Mouse (Mus musculus) gastrocnemius, adult 2 months (tissue): ENCODE measurements at regions not wholly inside any gene's neighbourhood (a gene's known extent, or its start where the extent isn't known, plus 50 kb on each side); places are given as distances from the start of the nearest gene placed in this dataset.

Source experiments
- DNase-seq: peaks from one replicate; pipeline ENCODE4 v3.0.0; 2022
- H3K27ac ChIP-seq: fragments of 200-600 bp; 2 replicates; pipeline ENCODE4 v1.8.1; 2022; ENCODE audit warnings: mild to moderate bottlenecking
- H3K4me3 ChIP-seq: fragments of 200-600 bp; 2 replicates; pipeline ENCODE4 v1.8.1; 2022; ENCODE audit warnings: mild to moderate bottlenecking, moderate library complexity
- CTCF ChIP-seq: fragments of 200-600 bp; IDR thresholded peaks from 2 replicates; pipeline ENCODE4 v1.8.1; 2022; ENCODE audit warnings: antibody characterized with exemption, mild to moderate bottlenecking, moderate library complexity
- intact Hi-C: fragments of 180-260 bp; cut with DNase I; formaldehyde crosslinking; loops from one replicate; pipeline ENCODE4 v1.15.1; 2025

DNA sequence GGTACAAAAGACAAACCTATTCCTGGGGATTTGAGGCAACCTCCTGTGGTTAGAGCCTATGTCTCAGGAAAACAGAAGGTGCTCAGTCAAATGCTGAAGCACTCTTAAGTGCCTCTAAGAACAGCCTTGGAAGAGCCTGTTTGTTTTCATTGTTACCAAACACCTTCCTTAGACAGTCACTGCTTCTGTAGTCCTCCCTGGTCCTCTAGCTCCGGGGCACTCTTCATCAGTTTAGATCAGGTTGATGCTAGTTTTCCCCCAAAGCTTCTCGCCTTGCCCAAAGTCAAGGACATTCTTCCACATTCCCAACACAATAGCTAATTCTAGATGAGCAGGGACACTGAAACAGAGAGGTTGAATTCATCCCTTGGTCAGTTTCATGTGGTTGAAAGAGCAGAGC, 290.6 kb upstream of the Stt3b start:
- Histone ChIP-seq H3K4me3 (no peak overlapping the region), H3K27ac (no peak overlapping the region)
- intact Hi-C loops: no loop called here
- no peak for DNase-seq
- TF ChIP-seq CTCF: no peak

DNA sequence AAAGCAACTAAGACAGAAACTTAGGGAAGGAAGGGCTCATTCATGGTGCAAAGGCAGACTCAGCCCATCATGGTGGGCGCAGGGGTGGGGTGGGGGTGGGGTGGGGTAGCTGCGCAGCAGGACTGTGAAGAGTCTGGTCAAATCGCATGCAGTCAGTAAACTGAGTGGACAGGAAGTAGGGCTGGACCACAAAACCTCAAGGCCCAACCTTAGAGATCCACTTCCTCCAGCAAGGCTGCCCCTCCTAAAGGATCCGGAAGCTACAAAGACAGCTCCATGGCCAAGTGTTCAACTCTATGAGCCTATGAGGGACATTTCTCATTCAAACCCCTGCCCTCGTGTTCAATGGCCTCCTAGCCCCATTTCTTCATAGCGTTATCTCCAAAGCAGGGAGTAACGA, 292.6 kb upstream of the Stt3b start:
- no peak overlapping the region for H3K27ac ChIP-seq
- no peak for TF ChIP-seq CTCF
- no peak for DNase-seq
- intact Hi-C loops: no loop called here
- H3K4me3 ChIP-seq: no peak overlapping the region

DNA sequence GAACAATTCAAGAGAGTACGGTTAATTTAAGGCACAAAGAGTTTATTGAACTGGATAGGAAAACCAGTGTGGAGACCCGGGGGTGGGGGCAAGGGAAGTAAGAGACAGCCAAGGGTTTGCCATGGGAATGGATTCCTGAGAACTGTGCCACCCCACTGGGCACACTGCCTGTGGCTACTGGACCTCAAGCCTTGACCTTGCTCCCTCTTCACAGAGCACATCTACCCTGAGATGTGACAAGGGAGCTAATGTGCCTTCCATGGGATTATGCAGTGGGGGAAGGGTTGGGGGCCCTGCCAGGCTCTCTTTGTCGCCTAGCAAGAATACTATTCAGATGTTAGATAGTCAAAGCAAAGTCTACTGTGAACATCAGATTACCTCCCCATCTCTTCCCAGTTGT, 294.2 kb upstream of the Stt3b start:
- no peak overlapping the region for H3K4me3 ChIP-seq
- no peak for DNase-seq
- no peak for TF ChIP-seq CTCF
- no peak overlapping the region for H3K27ac ChIP-seq
- intact Hi-C loops: no loop called here

GRCm38 (mm10) chr9:115604968-115605682, 294.9 kb upstream of the Stt3b start:
- Histone ChIP-seq H3K4me3 (no peak overlapping the region), H3K27ac (no peak overlapping the region)
- intact Hi-C loops: no loop called here
- no peak for DNase-seq
- no peak for TF ChIP-seq CTCF

DNA sequence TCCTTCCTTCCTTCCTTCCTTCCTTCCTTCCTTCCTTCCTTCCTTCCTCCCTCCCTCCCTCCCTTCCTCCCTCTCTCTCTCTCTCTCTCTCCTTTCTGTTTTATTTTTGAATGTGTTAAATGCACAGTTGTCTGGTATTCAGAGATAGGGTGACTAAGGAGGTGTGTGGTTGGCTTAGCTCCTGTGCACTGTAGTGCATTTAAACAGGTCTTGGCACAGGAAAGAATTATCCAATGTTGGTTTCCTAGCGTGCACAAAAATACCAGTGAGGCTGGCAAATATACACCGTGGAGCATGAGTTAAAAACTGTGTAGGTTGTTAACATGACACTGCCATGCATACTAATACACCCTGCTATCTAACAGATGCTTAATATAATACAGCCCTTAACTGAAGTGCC, 297.7 kb upstream of the Stt3b start:
- intact Hi-C loops: no loop called here
- no peak for TF ChIP-seq CTCF
- Histone ChIP-seq H3K27ac (no peak overlapping the region), H3K4me3 (no peak overlapping the region)
- DNase-seq: no peak

- intact Hi-C loops: no loop called here
- H3K27ac ChIP-seq: no peak overlapping the region
- H3K4me3 ChIP-seq: no peak overlapping the region
- DNase-seq: no peak
- TF ChIP-seq CTCF: no peak
Observed at GRCm38 (mm10) chr9:115608377-115608776, 298.2 kb upstream of the Stt3b start.

GRCm38 (mm10) chr9:115609904-115610303, 299.4 kb upstream of the Gadl1 start:
- no peak overlapping the region for H3K27ac ChIP-seq
- intact Hi-C loops: no loop called here
- no peak for DNase-seq
- no peak for TF ChIP-seq CTCF
- H3K4me3 ChIP-seq: no peak overlapping the region

GRCm38 (mm10) chr9:115611713-115612112, 297.5 kb upstream of the Gadl1 start:
- TF ChIP-seq CTCF: no peak
- intact Hi-C loops: no loop called here
- DNase-seq: no peak
- no peak overlapping the region for H3K27ac ChIP-seq
- H3K4me3 ChIP-seq: no peak overlapping the region

DNA sequence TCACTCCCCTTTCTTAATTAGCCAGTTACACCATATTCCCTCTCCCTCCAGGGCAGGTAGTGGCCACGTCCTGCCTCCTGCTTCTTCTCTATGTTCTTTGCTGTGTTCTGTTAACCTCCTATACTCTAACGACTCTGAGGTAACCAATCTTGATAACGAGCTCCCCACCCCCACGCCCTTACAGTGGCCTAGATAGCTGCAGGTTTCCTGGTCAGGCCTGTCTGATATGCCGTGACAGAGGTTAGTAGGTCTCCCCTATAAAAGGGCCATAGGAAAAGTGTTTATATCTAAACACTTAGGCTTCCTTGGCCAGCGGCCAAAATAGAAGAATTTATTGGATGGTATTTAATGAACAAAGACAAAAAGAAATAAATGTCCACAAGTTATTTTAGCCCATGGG, 296.3 kb upstream of the Gadl1 start:
- intact Hi-C loops: no loop called here
- Histone ChIP-seq H3K4me3 (no peak overlapping the region), H3K27ac (no peak overlapping the region)
- TF ChIP-seq CTCF: no peak
- no peak for DNase-seq

DNA sequence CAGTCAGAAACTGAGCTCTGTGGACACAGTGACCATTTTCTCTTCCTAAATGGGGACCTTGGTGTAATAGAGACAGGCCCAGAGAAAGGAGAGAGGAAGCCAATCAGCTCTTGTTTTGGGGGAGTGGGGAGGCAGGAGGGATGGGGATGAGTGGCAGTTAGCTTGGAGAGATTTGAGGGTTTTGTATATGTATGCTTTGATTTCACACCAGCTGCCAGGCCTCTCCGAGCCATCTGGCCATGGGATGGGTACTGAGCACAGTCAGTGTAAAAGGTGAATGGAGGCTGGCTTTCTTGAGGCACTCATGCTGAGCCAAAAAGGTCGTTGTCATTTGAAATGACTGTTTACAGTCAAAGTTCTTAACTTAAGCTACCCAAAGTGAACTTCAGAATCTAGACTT, 295.2 kb upstream of the Gadl1 start:
- H3K27ac ChIP-seq: no peak overlapping the region
- intact Hi-C loops: no loop called here
- TF ChIP-seq CTCF: no peak

DNA sequence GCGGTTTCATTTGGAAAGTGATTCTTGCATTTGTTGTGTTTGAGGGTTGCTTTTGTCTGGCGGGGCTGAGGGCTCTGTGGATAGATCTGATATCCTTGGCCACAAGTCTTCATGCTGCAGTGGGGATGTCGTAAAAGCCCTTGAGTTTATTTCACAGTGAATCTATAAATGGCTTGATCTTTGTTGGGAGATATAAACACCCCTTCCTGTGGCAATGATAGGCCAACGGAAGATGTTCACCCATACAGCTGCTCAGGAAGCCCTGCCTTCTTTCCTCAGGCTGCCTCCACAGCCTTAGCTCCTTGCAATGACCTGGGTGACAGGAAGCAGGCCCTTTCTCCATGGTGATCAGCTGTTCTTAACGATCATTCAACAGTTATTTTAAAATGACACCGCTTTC, 291.3 kb upstream of the Gadl1 start:
- no peak for DNase-seq
- no peak overlapping the region for H3K4me3 ChIP-seq
- H3K27ac ChIP-seq: no peak overlapping the region
- no peak for TF ChIP-seq CTCF
- intact Hi-C loops: no loop called here

More for the DNA sequence above, 295.2 kb upstream of the Gadl1 start:
- DNase-seq: no peak
- no peak overlapping the region for H3K4me3 ChIP-seq

DNA sequence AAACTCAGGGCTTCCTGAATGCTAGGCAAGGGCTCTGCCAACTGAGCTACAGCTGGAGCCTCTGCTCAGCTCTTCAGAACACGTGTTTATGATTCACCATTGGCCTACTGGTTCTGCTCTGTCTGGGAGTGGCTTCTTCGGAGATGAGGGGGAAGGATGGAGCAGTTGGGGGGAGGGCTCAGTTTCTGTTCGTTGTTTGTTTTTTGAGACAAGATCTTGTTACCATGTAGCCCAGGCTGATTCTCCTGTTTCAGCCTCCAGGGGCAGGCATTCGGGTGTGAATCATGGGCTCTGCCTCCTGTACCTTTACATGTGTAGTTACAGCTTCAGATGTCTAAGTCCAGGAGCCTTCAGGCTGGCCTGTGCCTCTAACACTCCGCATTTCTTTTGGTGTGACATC, 285.3 kb upstream of the Gadl1 start:
- no peak overlapping the region for H3K27ac ChIP-seq
- no peak for TF ChIP-seq CTCF
- H3K4me3 ChIP-seq: no peak overlapping the region
- intact Hi-C loops: no loop called here
- DNase-seq: no peak

DNA sequence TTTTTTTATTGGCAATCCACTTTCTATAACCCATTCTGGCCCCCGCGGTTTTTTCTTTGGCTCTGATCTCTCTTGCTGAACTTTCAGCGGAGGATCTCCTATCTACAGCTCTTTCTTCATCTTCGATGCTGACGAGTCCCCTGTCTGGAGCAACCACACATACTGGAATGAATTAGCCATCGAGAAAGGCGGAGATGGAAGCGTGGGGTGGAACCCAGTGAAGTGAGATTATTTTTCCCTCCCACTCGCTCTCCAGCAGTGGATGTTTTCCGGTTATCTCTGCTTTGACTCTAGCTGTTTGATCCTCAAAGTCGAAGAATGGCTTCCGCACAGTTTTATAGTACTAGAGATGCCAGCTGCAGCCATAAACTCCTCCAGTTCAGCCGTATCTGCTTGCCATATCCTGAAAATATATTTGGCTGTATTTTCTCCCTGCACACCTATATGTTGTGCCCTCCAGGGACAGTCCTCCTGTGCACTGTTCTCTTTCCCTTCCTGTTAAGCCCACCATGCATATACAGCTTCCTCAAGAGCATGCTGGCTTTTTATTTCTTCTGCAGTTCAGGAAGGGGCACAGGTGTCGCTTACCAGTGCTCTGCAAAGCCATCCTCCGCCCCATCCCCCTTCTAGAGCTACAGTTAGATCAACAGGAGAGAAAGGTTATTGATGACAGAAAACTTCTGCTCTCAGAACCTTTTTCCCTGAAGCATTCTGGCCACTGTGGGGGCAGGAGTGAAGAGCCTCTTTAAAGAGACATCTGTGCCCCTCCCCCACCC, 284.3 kb upstream of the Gadl1 start:
- Histone ChIP-seq H3K27ac (no peak overlapping the region), H3K4me3 (no peak overlapping the region)
- TF ChIP-seq CTCF: no peak
- intact Hi-C loops: no loop called here
- no peak for DNase-seq

- DNase-seq: no peak
- no peak overlapping the region for H3K27ac ChIP-seq
- no peak for TF ChIP-seq CTCF
- intact Hi-C loops: no loop called here
- H3K4me3 ChIP-seq: no peak overlapping the region
Observed at GRCm38 (mm10) chr9:115627551-115627950, 281.7 kb upstream of the Gadl1 start.
